Mouse (Mus musculus) testis, adult 2 months (tissue): ENCODE results near the gene Tmbim1.

Experiments
- CTCF ChIP-seq: fragments of 200-500 bp; IDR thresholded peaks from 2 replicates; pipeline ENCODE4 v1.5.1; 2012; ENCODE audit warnings: low read depth, mild to moderate bottlenecking, inconsistent platforms, low read length, moderate library complexity; ENCODE audit not compliant: control insufficient read depth, insufficient read depth, insufficient replicate concordance
- POLR2A ChIP-seq: fragments of 200-500 bp; IDR thresholded peaks from 2 replicates; pipeline ENCODE4 v1.6.1; 2012; ENCODE audit warnings: low read depth, mild to moderate bottlenecking, inconsistent platforms, low read length, moderate library complexity; ENCODE audit not compliant: control insufficient read depth

GRCm38 (mm10) chr1:74335033-74335432 lies 29.6 kb upstream of the Tmbim1 start:
- TF ChIP-seq POLR2A: no peak
- TF ChIP-seq CTCF: no peak
